Comparison of ENCODE assay signal across 22 mouse cellular contexts in genomic region chr2:66436286-66436685, GRCm38 (mm10). TPM values are rescaled to one million over a fixed set of nuclear protein-coding genes. Genes with fewer than 3 reads are reported as not detected.
DNase-seq lines count a peak whose midpoint lies in the region; ATAC-seq lines count a peak whose summit lies in the region.
"Had no signal": no experiment of that assay in that cellular context is flagged by ENCODE, and none has a peak within 500 bp of the region (broad histone marks: within the 10 kb centered on the region; RNA-seq: fewer than 3 reads in every experiment).

No protein-coding gene starts in this region.

- no peaks in the 10 kb centered on the region for H3K27me3 ChIP-seq in limb, embryonic 11.5 days (ENCODE audit: control insufficient read depth, insufficient read depth, low read length)
- 0 out of 2 replicates have a peak, but pooled peaks cover 5% of the 10 kb centered on the region for H3K27me3 ChIP-seq in limb, embryonic 10.5 days (ENCODE audit: low read depth, poor library complexity, severe bottlenecking)
- peaks cover 7% of the 10 kb centered on the region; the same call in 1 of the 2 replicates for H3K27me3 ChIP-seq in embryonic facial prominence, embryonic 10.5 days (replicated peaks; ENCODE audit: low read depth, poor library complexity, severe bottlenecking)
- H3K27me3 ChIP-seq in limb, embryonic 13.5 days = peaks cover 3% of the 10 kb centered on the region
- H3K27me3 ChIP-seq: embryonic facial prominence, embryonic 15.5 days; hindbrain, embryonic 13.5 days; intestine, embryonic 15.5 days had no signal

- H3K9ac ChIP-seq in limb, embryonic 11.5 days (ENCODE audit: low read length) = no peak overlapping the region
- H3K9ac ChIP-seq in limb, embryonic 13.5 days = no peak overlapping the region
- H3K9ac ChIP-seq: embryonic facial prominence, embryonic 15.5 days; hindbrain, embryonic 13.5 days; intestine, embryonic 15.5 days had no signal

- H3K9me3 ChIP-seq in limb, embryonic 11.5 days (ENCODE audit: control insufficient read depth, low read length) = no peaks in the 10 kb centered on the region
- H3K9me3 ChIP-seq in limb, embryonic 10.5 days (replicated peaks) = no peaks in the 10 kb centered on the region
- no peaks in the 10 kb centered on the region for H3K9me3 ChIP-seq in embryonic facial prominence, embryonic 10.5 days
- no peaks in the 10 kb centered on the region for H3K9me3 ChIP-seq in limb, embryonic 13.5 days
- H3K9me3 ChIP-seq: embryonic facial prominence, embryonic 15.5 days; hindbrain, embryonic 13.5 days; intestine, embryonic 15.5 days had no signal

- no peak for DNase-seq in limb, embryonic 11.5 days (ENCODE audit: low spot score)
- no peak for DNase-seq in limb, embryonic 10.5 days (ENCODE audit: low spot score)
- peak; percentile 42 for DNase-seq in embryonic facial prominence, embryonic 10.5 days (ENCODE audit: low spot score)
- no peak for DNase-seq in left cerebral cortex, adult 9 months (ENCODE audit: low spot score in 2 of 2)
- DNase-seq in layer of hippocampus, adult 18-20 months (ENCODE audit: low spot score in 2 of 2) = no peak
- DNase-seq in cerebellum, postnatal 14 days = no peak
- DNase-seq: adrenal gland, adult 2 months; adrenal gland, postnatal 25 days; cerebellum, adult 2 months; cerebellum, postnatal 10 days; gastrocnemius, adult 2 months; gastrocnemius, postnatal 25 days; heart, adult 11 months; heart, postnatal 10 days; heart, postnatal 4 days; kidney, adult 18-20 months had no signal

- 40% methylated on average over 3 of the region's 3 CpGs for WGBS in limb, embryonic 11.5 days
- 58% methylated on average over 3 of the region's 3 CpGs for WGBS in limb, embryonic 10.5 days
- 21% methylated on average over 3 of the region's 3 CpGs for WGBS in embryonic facial prominence, embryonic 10.5 days
- 23% methylated on average over 3 of the region's 3 CpGs for WGBS in limb, embryonic 13.5 days

- H3K4me3 ChIP-seq in limb, embryonic 11.5 days (ENCODE audit: low read depth, low read length) = no peak overlapping the region
- H3K4me3 ChIP-seq in limb, embryonic 10.5 days = no peak overlapping the region
- H3K4me3 ChIP-seq in embryonic facial prominence, embryonic 10.5 days = no peak overlapping the region
- no peak overlapping the region for H3K4me3 ChIP-seq in limb, embryonic 13.5 days
- H3K4me3 ChIP-seq: embryonic facial prominence, embryonic 15.5 days; erythroblast, embryonic 14.5 days; gastrocnemius, adult 2 months; hindbrain, embryonic 13.5 days; intestine, embryonic 15.5 days had no signal

- peak; percentile 44; the same call in 1 of the 2 replicates for ATAC-seq in limb, embryonic 11.5 days (ENCODE audit: insufficient number of reproducible peaks, low FRiP score, low TSS enrichment, low read depth)
- peak; percentile 40; the same call in 1 of the 2 replicates for ATAC-seq in limb, embryonic 13.5 days (ENCODE audit: low FRiP score, low read depth)
- ATAC-seq: forebrain, embryonic 16.5 days; intestine, embryonic 15.5 days had no signal

- no peaks in the 10 kb centered on the region for H3K4me1 ChIP-seq in limb, embryonic 11.5 days (ENCODE audit: control insufficient read depth, insufficient read depth, low read length)
- peaks cover 14% of the 10 kb centered on the region; the same call in 1 of the 2 replicates for H3K4me1 ChIP-seq in limb, embryonic 10.5 days
- H3K4me1 ChIP-seq in embryonic facial prominence, embryonic 10.5 days = peaks cover 12% of the 10 kb centered on the region; the same call in 1 of the 2 replicates
- peaks cover 16% of the 10 kb centered on the region; the same call in 1 of the 2 replicates for H3K4me1 ChIP-seq in limb, embryonic 13.5 days
- H3K4me1 ChIP-seq: intestine, embryonic 15.5 days had no signal

- no peak overlapping the region for H3K4me2 ChIP-seq in limb, embryonic 11.5 days (ENCODE audit: low read depth, severe bottlenecking)
- no peak overlapping the region for H3K4me2 ChIP-seq in limb, embryonic 13.5 days (replicated peaks)
- H3K4me2 ChIP-seq: embryonic facial prominence, embryonic 15.5 days; hindbrain, embryonic 13.5 days; intestine, embryonic 15.5 days had no signal

- H3K36me3 ChIP-seq in limb, embryonic 11.5 days (ENCODE audit: control insufficient read depth, insufficient read depth, low read length) = no peaks in the 10 kb centered on the region
- no peaks in the 10 kb centered on the region for H3K36me3 ChIP-seq in limb, embryonic 10.5 days
- H3K36me3 ChIP-seq in embryonic facial prominence, embryonic 10.5 days (replicated peaks) = no peaks in the 10 kb centered on the region
- no peaks in the 10 kb centered on the region for H3K36me3 ChIP-seq in limb, embryonic 13.5 days
- H3K36me3 ChIP-seq: embryonic facial prominence, embryonic 15.5 days; hindbrain, embryonic 13.5 days; intestine, embryonic 15.5 days had no signal

- H3K27ac ChIP-seq in limb, embryonic 11.5 days (replicated peaks; ENCODE audit: low read depth, low read length) = no peak overlapping the region
- H3K27ac ChIP-seq in limb, embryonic 10.5 days = no peak overlapping the region
- H3K27ac ChIP-seq in embryonic facial prominence, embryonic 10.5 days (replicated peaks) = no peak overlapping the region
- no peak overlapping the region for H3K27ac ChIP-seq in limb, embryonic 13.5 days
- H3K27ac ChIP-seq: embryonic facial prominence, embryonic 15.5 days; gastrocnemius, adult 2 months; hindbrain, embryonic 13.5 days; intestine, embryonic 15.5 days had no signal

RNA-seq across cellular contexts. Expression of gene Scn1a, which starts 4.4 kb away (rescaled TPM):
- 0.89 and 1.4 TPM in 2 replicates for polyA plus RNA-seq in limb, embryonic 11.5 days (2014; fragmentation: Nextera tagmentation; extraction: Ambion mirVana)
- polyA plus RNA-seq in limb, embryonic 10.5 days (2016; fragmentation: Nextera tagmentation; extraction: Ambion mirVana) = 0.16 and 0.30 TPM in 2 replicates
- polyA plus RNA-seq in embryonic facial prominence, embryonic 10.5 days (2016; fragmentation: Nextera tagmentation; extraction: Ambion mirVana) = 0.70 and 1.00 TPM in 2 replicates
- 2.7 and 3.2 TPM in 2 replicates for polyA plus RNA-seq in limb, embryonic 13.5 days (2015; fragmentation: Nextera tagmentation; extraction: Ambion mirVana)
- 10 to 100 TPM; 64.4 to 69.1 TPM for total RNA-seq in layer of hippocampus, adult 18-20 months (2021)
- polyA plus RNA-seq: adrenal gland, adult 2 months; erythroblast, embryonic 14.5 days had no signal
